Mouse (Mus musculus): ENCODE results near the gene Gm10840. TPM values are rescaled to one million over a fixed set of nuclear protein-coding genes. Genes with fewer than 3 reads are reported as not detected.

The Gm10840 gene
- polyA plus RNA-seq, 1 experiment: not detected

- Histone ChIP-seq H3K27me3 (ENCODE audit: control insufficient read depth, insufficient read depth, low read length, poor library complexity, severe bottlenecking) (no peaks in the 10 kb centered on the region), H3K4me3 (ENCODE audit: low read depth, low read length) (no peak overlapping the region), H3K9me3 (replicated peaks; ENCODE audit: control insufficient read depth, insufficient read depth, low read length, poor library complexity, severe bottlenecking) (no peaks in the 10 kb centered on the region), H3K4me1 (ENCODE audit: control insufficient read depth, insufficient read depth, low read length) (no peaks in the 10 kb centered on the region), H3K36me3 (ENCODE audit: control insufficient read depth, insufficient read depth, low read length, poor library complexity, severe bottlenecking) (peaks cover 3% of the 10 kb centered on the region), H3K9ac (ENCODE audit: low read depth, poor library complexity, severe bottlenecking) (no peak overlapping the region), H3K27ac (ENCODE audit: insufficient read depth, low read length) (no peak overlapping the region)
- no peak for TF ChIP-seq CTCF (IDR thresholded peaks at IDR 0.05; ENCODE audit: low read depth, low read length)
- no peak for TF ChIP-seq POLR2A (IDR thresholded peaks at IDR 0.05; ENCODE audit: insufficient read depth, low read length)
- TF ChIP-seq EP300 (IDR thresholded peaks at IDR 0.05; ENCODE audit: insufficient read depth, low read depth, low read length): no peak
Measured at GRCm38 (mm10) chr11:106129477-106129876, 31.2 kb upstream of the Gm10840 start.

- Histone ChIP-seq H3K36me3 (ENCODE audit: control insufficient read depth, insufficient read depth, low read length, poor library complexity, severe bottlenecking) (peaks cover 12% of the 10 kb centered on the region), H3K9me3 (replicated peaks; ENCODE audit: control insufficient read depth, insufficient read depth, low read length, poor library complexity, severe bottlenecking) (no peaks in the 10 kb centered on the region), H3K27ac (ENCODE audit: insufficient read depth, low read length) (no peak overlapping the region), H3K4me3 (ENCODE audit: low read depth, low read length) (no peak overlapping the region), H3K27me3 (ENCODE audit: control insufficient read depth, insufficient read depth, low read length, poor library complexity, severe bottlenecking) (no peaks in the 10 kb centered on the region), H3K9ac (ENCODE audit: low read depth, poor library complexity, severe bottlenecking) (no peak overlapping the region), H3K4me1 (ENCODE audit: control insufficient read depth, insufficient read depth, low read length) (no peaks in the 10 kb centered on the region)
- TF ChIP-seq CTCF (IDR thresholded peaks at IDR 0.05; ENCODE audit: low read depth, low read length) (no peak), EP300 (IDR thresholded peaks at IDR 0.05; ENCODE audit: insufficient read depth, low read depth, low read length) (no peak), POLR2A (IDR thresholded peaks at IDR 0.05; ENCODE audit: insufficient read depth, low read length) (no peak)
Measured at GRCm38 (mm10) chr11:106132516-106132915, 28.1 kb upstream of the Gm10840 start.

- TF ChIP-seq CTCF (IDR thresholded peaks at IDR 0.05; ENCODE audit: low read depth, low read length) (no peak), EP300 (IDR thresholded peaks at IDR 0.05; ENCODE audit: insufficient read depth, low read depth, low read length) (0 out of 2 replicates have a peak, but pooled peaks have one; percentile 41)
- Histone ChIP-seq H3K36me3 (ENCODE audit: control insufficient read depth, insufficient read depth, low read length, poor library complexity, severe bottlenecking) (peaks cover 10% of the 10 kb centered on the region), H3K27me3 (ENCODE audit: control insufficient read depth, insufficient read depth, low read length, poor library complexity, severe bottlenecking) (no peaks in the 10 kb centered on the region), H3K9ac (ENCODE audit: low read depth, poor library complexity, severe bottlenecking) (no peak overlapping the region), H3K4me1 (ENCODE audit: control insufficient read depth, insufficient read depth, low read length) (no peaks in the 10 kb centered on the region), H3K4me3 (ENCODE audit: low read depth, low read length) (no peak overlapping the region), H3K27ac (ENCODE audit: insufficient read depth, low read length) (peak overlapping the region; percentile 87), H3K9me3 (replicated peaks; ENCODE audit: control insufficient read depth, insufficient read depth, low read length, poor library complexity, severe bottlenecking) (no peaks in the 10 kb centered on the region)
Measured at GRCm38 (mm10) chr11:106134580-106135528, 25.8 kb upstream of the Gm10840 start.

GRCm38 (mm10) chr11:106151219-106151618 lies 9.4 kb upstream of the Gm10840 start:
- no peak overlapping the region for H3K27ac ChIP-seq (ENCODE audit: insufficient read depth, low read length)
- no peaks in the 10 kb centered on the region for H3K27me3 ChIP-seq (ENCODE audit: control insufficient read depth, insufficient read depth, low read length, poor library complexity, severe bottlenecking)
- H3K9ac ChIP-seq (ENCODE audit: low read depth, poor library complexity, severe bottlenecking): no peak overlapping the region
- H3K4me1 ChIP-seq (ENCODE audit: control insufficient read depth, insufficient read depth, low read length): no peaks in the 10 kb centered on the region
- no peak overlapping the region for H3K4me3 ChIP-seq (ENCODE audit: low read depth, low read length)
- H3K9me3 ChIP-seq (replicated peaks; ENCODE audit: control insufficient read depth, insufficient read depth, low read length, poor library complexity, severe bottlenecking): no peaks in the 10 kb centered on the region
- H3K36me3 ChIP-seq (ENCODE audit: control insufficient read depth, insufficient read depth, low read length, poor library complexity, severe bottlenecking): peaks cover 28% of the 10 kb centered on the region
- TF ChIP-seq POLR2A (IDR thresholded peaks at IDR 0.05; ENCODE audit: insufficient read depth, low read length) (no peak), CTCF (IDR thresholded peaks at IDR 0.05; ENCODE audit: low read depth, low read length) (no peak), EP300 (IDR thresholded peaks at IDR 0.05; ENCODE audit: insufficient read depth, low read depth, low read length) (no peak)

GRCm38 (mm10) chr11:106152132-106152531 lies 8.5 kb upstream of the Gm10840 start:
- Histone ChIP-seq H3K27me3 (ENCODE audit: control insufficient read depth, insufficient read depth, low read length, poor library complexity, severe bottlenecking) (no peaks in the 10 kb centered on the region), H3K4me3 (ENCODE audit: low read depth, low read length) (no peak overlapping the region), H3K36me3 (ENCODE audit: control insufficient read depth, insufficient read depth, low read length, poor library complexity, severe bottlenecking) (peaks cover 28% of the 10 kb centered on the region), H3K27ac (ENCODE audit: insufficient read depth, low read length) (no peak overlapping the region), H3K4me1 (ENCODE audit: control insufficient read depth, insufficient read depth, low read length) (no peaks in the 10 kb centered on the region), H3K9ac (ENCODE audit: low read depth, poor library complexity, severe bottlenecking) (no peak overlapping the region), H3K9me3 (replicated peaks; ENCODE audit: control insufficient read depth, insufficient read depth, low read length, poor library complexity, severe bottlenecking) (no peaks in the 10 kb centered on the region)
- TF ChIP-seq POLR2A (IDR thresholded peaks at IDR 0.05; ENCODE audit: insufficient read depth, low read length): no peak
- TF ChIP-seq EP300 (IDR thresholded peaks at IDR 0.05; ENCODE audit: insufficient read depth, low read depth, low read length): no peak
- TF ChIP-seq CTCF (IDR thresholded peaks at IDR 0.05; ENCODE audit: low read depth, low read length): no peak

- Histone ChIP-seq H3K27me3 (ENCODE audit: control insufficient read depth, insufficient read depth, low read length, poor library complexity, severe bottlenecking) (no peaks in the 10 kb centered on the region), H3K9ac (ENCODE audit: low read depth, poor library complexity, severe bottlenecking) (no peak overlapping the region), H3K4me3 (ENCODE audit: low read depth, low read length) (no peak overlapping the region), H3K4me1 (ENCODE audit: control insufficient read depth, insufficient read depth, low read length) (no peaks in the 10 kb centered on the region), H3K27ac (ENCODE audit: insufficient read depth, low read length) (no peak overlapping the region), H3K9me3 (replicated peaks; ENCODE audit: control insufficient read depth, insufficient read depth, low read length, poor library complexity, severe bottlenecking) (no peaks in the 10 kb centered on the region), H3K36me3 (ENCODE audit: control insufficient read depth, insufficient read depth, low read length, poor library complexity, severe bottlenecking) (peaks cover 21% of the 10 kb centered on the region)
- TF ChIP-seq CTCF (IDR thresholded peaks at IDR 0.05; ENCODE audit: low read depth, low read length): no peak
- no peak for TF ChIP-seq EP300 (IDR thresholded peaks at IDR 0.05; ENCODE audit: insufficient read depth, low read depth, low read length)
- TF ChIP-seq POLR2A (IDR thresholded peaks at IDR 0.05; ENCODE audit: insufficient read depth, low read length): no peak
Measured at GRCm38 (mm10) chr11:106154091-106154490, 6.6 kb upstream of the Gm10840 start.

All from ES-Bruce4 (cell line).